Mouse (Mus musculus): ENCODE data around the gene Dot1l. TPM values are rescaled to one million over a fixed set of nuclear protein-coding genes. Genes with fewer than 3 reads are reported as not detected.
"Not testable (repeated sequence)": the region's sequence is repeated elsewhere in the genome, so short reads cannot be mapped to it uniquely, and the experiment has no call there.

Gene Dot1l
- total RNA-seq, 2 experiments from 2014 or later: 9.0 to 34.8 TPM

GRCm38 (mm10) chr10:80827870-80828420 lies 72.9 kb downstream of the Dot1l start:
- ATAC-seq (replicated peaks; ENCODE audit: poor library complexity): no peak

DNA sequence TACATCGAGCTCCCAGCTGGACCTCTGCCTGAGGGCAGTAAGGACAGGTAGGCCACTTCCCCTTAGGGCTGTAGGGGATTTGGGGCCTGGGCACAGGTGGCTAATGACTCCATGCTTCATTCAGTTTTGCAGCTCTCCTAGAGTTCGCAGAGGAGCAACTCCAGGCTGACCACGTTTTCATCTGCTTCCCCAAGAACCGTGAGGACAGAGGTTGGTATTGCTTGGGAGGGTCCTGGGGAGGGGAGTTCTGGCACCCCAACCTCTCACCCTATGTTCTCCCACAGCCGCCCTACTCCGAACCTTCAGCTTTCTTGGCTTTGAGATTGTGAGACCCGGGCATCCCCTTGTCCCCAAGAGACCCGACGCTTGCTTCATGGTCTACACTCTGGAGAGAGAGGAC lies 73.6 kb downstream of the Dot1l start:
- ATAC-seq (replicated peaks; ENCODE audit: poor library complexity): not testable (repeated sequence)

DNA sequence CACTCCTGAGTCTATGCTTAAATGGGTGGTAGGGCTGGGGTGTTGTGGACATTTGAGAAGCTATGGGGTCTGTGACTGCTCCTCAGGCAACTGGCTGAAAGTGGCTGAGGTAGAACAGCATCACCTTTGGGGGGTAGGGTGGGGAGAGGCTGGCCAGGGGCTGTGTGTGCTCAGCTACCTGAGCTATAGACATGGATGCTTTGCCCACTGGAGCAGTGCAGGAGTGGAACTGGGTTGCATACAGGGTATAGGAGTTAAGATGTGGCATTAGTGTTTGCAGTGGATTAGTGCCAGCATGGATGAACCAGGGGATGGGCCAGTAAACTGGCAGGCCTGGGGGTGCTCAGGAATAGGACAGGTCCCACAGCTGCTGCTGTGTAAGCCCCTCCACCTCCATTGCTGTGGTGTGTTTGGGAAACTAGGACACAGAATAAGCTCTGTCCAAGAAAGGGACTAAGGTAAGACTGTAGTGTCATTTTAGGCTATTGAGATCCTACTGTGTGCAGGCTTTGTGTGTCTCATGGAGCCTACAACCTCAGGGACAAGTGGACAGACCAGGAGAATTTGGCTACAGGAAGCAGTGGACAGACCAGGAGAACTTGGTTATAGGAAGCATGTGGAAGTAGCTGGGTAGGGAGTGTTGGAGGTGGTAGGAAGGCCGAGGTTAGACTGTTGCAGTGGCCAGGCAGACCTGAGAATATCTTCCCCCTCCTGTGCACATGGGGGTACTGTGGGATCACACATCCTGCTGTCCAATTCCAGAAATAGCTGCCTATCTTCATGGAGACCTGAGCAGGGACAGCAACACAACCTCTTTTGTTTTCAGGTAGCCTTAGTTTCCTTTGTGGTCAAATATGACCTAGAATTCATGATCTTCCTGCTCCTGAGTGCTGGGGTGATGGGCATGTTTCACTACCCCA lies 74.6 kb downstream of the Dot1l start:
- no peak for ATAC-seq (replicated peaks; ENCODE audit: poor library complexity)

GRCm38 (mm10) chr10:80831136-80831535 lies 76.1 kb downstream of the Dot1l start:
- peak; percentile 33 for ATAC-seq (replicated peaks; ENCODE audit: poor library complexity)

- ATAC-seq (replicated peaks; ENCODE audit: poor library complexity): no peak
These were observed 77.8 kb downstream of the Dot1l start for GRCm38 (mm10) chr10:80832818-80833217.

- no peak for ATAC-seq (replicated peaks; ENCODE audit: poor library complexity)
These were observed 80.6 kb downstream of the Dot1l start for GRCm38 (mm10) chr10:80835617-80836016.

DNA sequence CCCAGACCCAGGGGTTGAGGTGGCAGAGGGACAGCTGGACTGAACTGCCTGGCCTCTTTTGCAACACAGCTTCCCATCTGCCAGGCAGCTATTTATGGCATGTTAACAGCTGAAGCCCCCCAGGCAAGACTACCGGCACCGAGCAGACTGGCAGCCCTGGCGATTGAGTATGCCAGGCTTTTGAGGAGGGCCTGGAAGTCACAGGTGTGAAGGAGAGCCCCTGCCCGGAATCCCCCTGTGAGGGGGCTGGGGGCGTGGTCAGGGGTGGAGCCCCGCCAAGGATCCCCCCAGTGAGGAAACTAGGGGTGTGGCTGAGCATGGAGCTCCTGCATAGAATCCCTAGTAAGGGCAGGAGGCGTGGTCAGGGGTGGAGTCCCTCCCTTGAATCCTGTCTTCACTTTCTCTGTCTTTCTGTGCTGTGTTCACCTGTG lies 82.0 kb downstream of the Dot1l start:
- ATAC-seq (replicated peaks; ENCODE audit: poor library complexity): no peak

DNA sequence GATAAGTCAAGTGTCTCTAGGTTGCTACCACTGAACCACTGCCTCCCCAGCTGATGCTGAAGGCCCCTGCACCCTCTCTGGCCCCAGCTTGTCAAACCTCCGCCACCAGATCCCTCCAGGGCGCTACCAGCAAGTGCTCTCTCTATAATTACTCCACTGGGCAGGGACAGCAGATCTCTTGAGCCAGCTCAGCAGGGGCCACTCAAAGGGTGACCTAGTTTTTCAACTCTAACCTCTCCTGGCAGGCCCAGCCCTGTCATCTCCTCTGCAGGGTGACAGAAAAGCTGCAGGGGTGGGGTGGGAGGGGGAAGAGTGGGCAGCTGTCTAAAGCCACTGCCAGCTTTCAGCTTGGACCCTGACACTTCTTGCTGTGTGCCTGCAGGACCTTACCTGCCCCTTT lies 82.8 kb downstream of the Dot1l start:
- no peak for ATAC-seq (replicated peaks; ENCODE audit: poor library complexity)

- no peak for ATAC-seq (replicated peaks; ENCODE audit: poor library complexity)
These were observed 83.4 kb downstream of the Dot1l start for GRCm38 (mm10) chr10:80838346-80838912.

DNA sequence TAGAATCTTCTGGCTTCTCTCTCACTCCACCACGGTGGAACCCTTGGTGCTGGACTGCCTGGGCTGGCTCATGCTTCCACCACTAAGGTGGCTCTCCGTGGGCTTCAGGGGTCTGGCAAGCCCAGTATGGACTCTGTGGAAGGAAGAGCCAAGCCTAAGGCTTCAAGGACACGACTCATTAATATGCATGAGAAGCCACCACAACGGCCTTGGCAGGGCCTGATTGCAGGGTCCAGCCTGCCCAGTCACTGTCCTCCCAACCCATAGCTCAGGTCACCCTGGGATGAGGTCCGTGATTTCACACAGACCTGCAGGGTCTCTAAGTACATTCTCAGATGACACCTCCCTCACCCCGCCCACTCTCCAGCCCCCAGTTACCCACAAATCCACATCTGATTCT lies 84.8 kb downstream of the Dot1l start:
- no peak for ATAC-seq (replicated peaks; ENCODE audit: poor library complexity)

- no peak for ATAC-seq (replicated peaks; ENCODE audit: poor library complexity)
These were observed 86.7 kb downstream of the Dot1l start for GRCm38 (mm10) chr10:80841685-80842084.

GRCm38 (mm10) chr10:80842334-80842733 lies 87.3 kb downstream of the Dot1l start:
- no peak for ATAC-seq (replicated peaks; ENCODE audit: poor library complexity)

- ATAC-seq (replicated peaks; ENCODE audit: poor library complexity): no peak
These were observed 88.3 kb downstream of the Dot1l start for GRCm38 (mm10) chr10:80843087-80843930.

DNA sequence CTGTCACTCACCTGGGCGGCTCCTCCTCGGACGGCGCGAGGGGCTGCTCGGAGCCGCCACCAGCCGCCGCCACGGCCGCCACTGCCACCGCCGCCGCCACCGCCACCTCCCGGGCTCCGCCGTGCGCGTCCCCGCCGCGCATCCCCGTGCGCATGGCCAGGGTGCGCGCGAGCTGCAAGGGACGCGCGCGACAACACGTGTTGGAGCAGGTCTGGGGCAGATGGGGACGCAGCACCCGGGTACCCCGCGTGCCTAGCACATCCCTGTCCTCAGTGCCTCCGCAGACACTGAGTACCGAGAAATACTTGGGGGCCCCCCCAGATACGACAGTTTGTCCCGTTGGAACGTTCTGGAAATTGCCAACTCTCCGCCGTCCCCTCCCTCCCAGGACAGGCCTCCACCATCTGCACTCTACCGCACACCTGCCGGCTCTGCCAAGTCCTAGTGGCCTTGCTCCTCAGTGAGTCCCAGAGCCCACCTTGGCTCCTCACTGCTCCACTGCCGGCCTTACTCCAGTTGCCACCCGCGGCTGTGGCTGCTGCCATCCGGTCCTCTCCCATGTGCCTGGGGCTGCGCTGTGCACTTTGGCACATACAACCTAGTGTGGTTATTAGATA lies 89.0 kb downstream of the Dot1l start, which contains the start of gene Lingo3:
Lingo3 (minus strand) TSS at position 109 of the 617 bp plus-strand sequence.
- ATAC-seq (replicated peaks; ENCODE audit: poor library complexity): 0 out of 2 replicates have a peak, but pooled peaks have one; percentile 18

Other genes with a start within 250 kb of the Dot1l start
- gene Atp8b3, start 216.1 kb upstream of the Dot1l start, total RNA-seq (2015): not detected in 2 replicates
- not detected in 2 replicates for gene Atp8b3, start 216.1 kb upstream of the Dot1l start, total RNA-seq (2017)
- 34.1 and 35.2 TPM in 2 replicates for gene Rexo1, start 193.6 kb upstream of the Dot1l start, total RNA-seq (2015)
- gene Rexo1, start 193.6 kb upstream of the Dot1l start, total RNA-seq (2017): 17.1 and 19.2 TPM in 2 replicates
- gene Klf16, start 177.9 kb upstream of the Dot1l start, total RNA-seq (2015): 5.3 and 5.4 TPM in 2 replicates
- 4.3 and 6.0 TPM in 2 replicates for gene Klf16, start 177.9 kb upstream of the Dot1l start, total RNA-seq (2017)
- gene Abhd17a, start 164.9 kb upstream of the Dot1l start, total RNA-seq (2015): 59.7 and 79.8 TPM in 2 replicates
- 20.5 and 29.4 TPM in 2 replicates for gene Abhd17a, start 164.9 kb upstream of the Dot1l start, total RNA-seq (2017)
- 25.9 and 27.2 TPM in 2 replicates for gene Scamp4, start 152.3 kb upstream of the Dot1l start, total RNA-seq (2015)
- gene Scamp4, start 152.3 kb upstream of the Dot1l start, total RNA-seq (2017): 11.2 and 15.9 TPM in 2 replicates
- 0.57 and 0.81 TPM in 2 replicates for gene Adat3, start 152.3 kb upstream of the Dot1l start, total RNA-seq (2015)
- 0.08 TPM in 1 of 2 replicates, not detected in the other for gene Adat3, start 152.3 kb upstream of the Dot1l start, total RNA-seq (2017)
- 0.17 and 0.57 TPM in 2 replicates for gene Gm49322, start 149.2 kb upstream of the Dot1l start, total RNA-seq (2015)
- 0.61 TPM in 1 of 2 replicates, not detected in the other for gene Gm49322, start 149.2 kb upstream of the Dot1l start, total RNA-seq (2017)
- gene Csnk1g2, start 132.4 kb upstream of the Dot1l start, total RNA-seq (2015): 39.1 and 43.1 TPM in 2 replicates
- gene Csnk1g2, start 132.4 kb upstream of the Dot1l start, total RNA-seq (2017): 127 and 171 TPM in 2 replicates
- gene Btbd2, start 98.1 kb upstream of the Dot1l start, total RNA-seq (2015): 10.5 and 13.2 TPM in 2 replicates
- 19.9 and 25.7 TPM in 2 replicates for gene Btbd2, start 98.1 kb upstream of the Dot1l start, total RNA-seq (2017)
- 40.1 and 46.2 TPM in 2 replicates for gene Mknk2, start 77.1 kb upstream of the Dot1l start, total RNA-seq (2015)
- gene Mknk2, start 77.1 kb upstream of the Dot1l start, total RNA-seq (2017): 32.8 and 44.4 TPM in 2 replicates
- gene Mob3a, start 53.2 kb upstream of the Dot1l start, total RNA-seq (2015): 26.4 and 31.9 TPM in 2 replicates
- gene Mob3a, start 53.2 kb upstream of the Dot1l start, total RNA-seq (2017): 34.9 and 39.0 TPM in 2 replicates
- 7.0 and 13.6 TPM in 2 replicates for gene Izumo4, start 53.0 kb upstream of the Dot1l start, total RNA-seq (2015)
- 1.7 and 4.3 TPM in 2 replicates for gene Izumo4, start 53.0 kb upstream of the Dot1l start, total RNA-seq (2017)
- 31.5 and 40.3 TPM in 2 replicates for gene Ap3d1, start 12.9 kb upstream of the Dot1l start, total RNA-seq (2015)
- gene Ap3d1, start 12.9 kb upstream of the Dot1l start, total RNA-seq (2017): 34.7 and 48.7 TPM in 2 replicates
- gene Sf3a2, start 43.0 kb downstream of the Dot1l start, total RNA-seq (2015): 74.9 and 78.4 TPM in 2 replicates
- gene Sf3a2, start 43.0 kb downstream of the Dot1l start, total RNA-seq (2017): 11.5 and 19.0 TPM in 2 replicates
- gene Plekhj1, start 43.4 kb downstream of the Dot1l start, total RNA-seq (2015): 64.8 and 78.7 TPM in 2 replicates
- gene Plekhj1, start 43.4 kb downstream of the Dot1l start, total RNA-seq (2017): 32.6 and 43.9 TPM in 2 replicates
- gene Amh, start 50.0 kb downstream of the Dot1l start, total RNA-seq (2015): not detected in 2 replicates
- 0.14 TPM in 1 of 2 replicates, not detected in the other for gene Amh, start 50.0 kb downstream of the Dot1l start, total RNA-seq (2017)
- gene Jsrp1, start 58.3 kb downstream of the Dot1l start, total RNA-seq (2015): not detected in 2 replicates
- not detected in 2 replicates for gene Jsrp1, start 58.3 kb downstream of the Dot1l start, total RNA-seq (2017)
- gene Oaz1, start 71.5 kb downstream of the Dot1l start, total RNA-seq (2015): 1,168 and 1,276 TPM in 2 replicates
- gene Oaz1, start 71.5 kb downstream of the Dot1l start, total RNA-seq (2017): 222 and 291 TPM in 2 replicates
- not detected in 2 replicates for gene Lingo3, start 88.8 kb downstream of the Dot1l start, total RNA-seq (2015)
- gene Lingo3, start 88.8 kb downstream of the Dot1l start, total RNA-seq (2017): not detected in 2 replicates
- 125 and 137 TPM in 2 replicates for gene Lsm7, start 100.0 kb downstream of the Dot1l start, total RNA-seq (2015)
- 307 and 354 TPM in 2 replicates for gene Lsm7, start 100.0 kb downstream of the Dot1l start, total RNA-seq (2017)
- gene Sppl2b, start 100.1 kb downstream of the Dot1l start, total RNA-seq (2015): 17.7 and 18.2 TPM in 2 replicates
- 29.4 and 39.4 TPM in 2 replicates for gene Sppl2b, start 100.1 kb downstream of the Dot1l start, total RNA-seq (2017)
- gene Tmprss9, start 116.6 kb downstream of the Dot1l start, total RNA-seq (2015): not detected in 2 replicates
- gene Tmprss9, start 116.6 kb downstream of the Dot1l start, total RNA-seq (2017): not detected in 2 replicates
- 132 and 150 TPM in 2 replicates for gene Timm13, start 145.8 kb downstream of the Dot1l start, total RNA-seq (2015)
- gene Timm13, start 145.8 kb downstream of the Dot1l start, total RNA-seq (2017): 55.3 and 100 TPM in 2 replicates
- 11.7 and 13.9 TPM in 2 replicates for gene Lmnb2, start 163.0 kb downstream of the Dot1l start, total RNA-seq (2015)
- 49.3 and 56.9 TPM in 2 replicates for gene Lmnb2, start 163.0 kb downstream of the Dot1l start, total RNA-seq (2017)
- 18.7 and 20.7 TPM in 2 replicates for gene Gadd45b, start 174.9 kb downstream of the Dot1l start, total RNA-seq (2015)
- gene Gadd45b, start 174.9 kb downstream of the Dot1l start, total RNA-seq (2017): 17.6 and 17.9 TPM in 2 replicates

All from megakaryocyte progenitor cell, adult 5-6 weeks (primary cell).